In genomic region chr8:3327538-3328245, GRCm38 (mm10) we compare ENCODE assay signal across 13 mouse cellular contexts. TPM values are rescaled to one million over a fixed set of nuclear protein-coding genes. Genes with fewer than 3 reads are reported as not detected.
DNase-seq lines count a peak whose midpoint lies in the region; ATAC-seq and TF ChIP-seq lines count a peak whose summit lies in the region.
"Had no signal": no experiment of that assay in that cellular context is flagged by ENCODE, and none has a peak within 500 bp of the region (broad histone marks: within the 10 kb centered on the region; RNA-seq: fewer than 3 reads in every experiment).

No protein-coding gene starts in this region.

- H3K9me3 ChIP-seq in lung, embryonic 16.5 days (ENCODE audit: control insufficient read depth, low read length) = no peaks in the 10 kb centered on the region
- no peaks in the 10 kb centered on the region for H3K9me3 ChIP-seq in liver, postnatal 0 days (ENCODE audit: low read length)
- H3K9me3 ChIP-seq: stomach, embryonic 15.5 days had no signal

- TF ChIP-seq EP300 in liver, postnatal 0 days (IDR thresholded peaks at IDR 0.05; ENCODE audit: low read depth) = no peak

- no peaks in the 10 kb centered on the region for H3K36me3 ChIP-seq in lung, embryonic 16.5 days (ENCODE audit: control insufficient read depth, insufficient read depth, low read length)
- no peaks in the 10 kb centered on the region for H3K36me3 ChIP-seq in liver, postnatal 0 days (replicated peaks; ENCODE audit: insufficient read depth, low read length)
- H3K36me3 ChIP-seq: stomach, embryonic 15.5 days had no signal

- no peaks in the 10 kb centered on the region for H3K27me3 ChIP-seq in lung, embryonic 16.5 days (ENCODE audit: control insufficient read depth, insufficient read depth, low read depth, low read length)
- H3K27me3 ChIP-seq in liver, postnatal 0 days (ENCODE audit: insufficient read depth, low read length) = no peaks in the 10 kb centered on the region
- H3K27me3 ChIP-seq: stomach, embryonic 15.5 days had no signal

- no peak overlapping the region for H3K27ac ChIP-seq in lung, embryonic 16.5 days (ENCODE audit: low read length)
- 0 out of 2 replicates have a peak overlapping the region, but pooled peaks have one; percentile 8 for H3K27ac ChIP-seq in liver, postnatal 0 days (ENCODE audit: low read depth)
- H3K27ac ChIP-seq: macrophage; stomach, embryonic 15.5 days had no signal

- no peak for DNase-seq in lung, postnatal 10 days
- DNase-seq in adrenal gland, adult (ENCODE audit: inconsistent age in 2 of 2, low spot score in 1 of 2) = peak; percentile 61 to 83
- DNase-seq in liver, postnatal 0 days = no peak
- DNase-seq in thymus, postnatal 25 days = peak; percentile 54
- no peak for DNase-seq in testis, postnatal 10 days (ENCODE audit: low spot score)
- DNase-seq in cerebellum, adult 11-12 months = no peak
- DNase-seq: gastrocnemius, postnatal 14 days; kidney, adult 11 months had no signal

- TF ChIP-seq CTCF in liver, postnatal 0 days (IDR thresholded peaks at IDR 0.05; ENCODE audit: low read depth) = no peak

- H3K9ac ChIP-seq in lung, embryonic 16.5 days (ENCODE audit: low read length) = no peak overlapping the region
- no peak overlapping the region for H3K9ac ChIP-seq in liver, postnatal 0 days (replicated peaks)
- H3K9ac ChIP-seq: stomach, embryonic 15.5 days had no signal

- peak; percentile 72 for ATAC-seq in lung, embryonic 16.5 days (ENCODE audit: low read depth)
- ATAC-seq in liver, postnatal 0 days = peak; percentile 29; the same call in 1 of the 2 replicates

- no peak overlapping the region for H3K4me2 ChIP-seq in lung, embryonic 16.5 days (ENCODE audit: low read depth, low read length)
- no peak overlapping the region for H3K4me2 ChIP-seq in liver, postnatal 0 days (ENCODE audit: low read depth, low read length)
- H3K4me2 ChIP-seq: stomach, embryonic 15.5 days had no signal

- 54% methylated on average over 8 of the region's 8 CpGs for WGBS in lung, embryonic 16.5 days
- 30% methylated on average over 8 of the region's 8 CpGs for WGBS in liver, postnatal 0 days (ENCODE audit: insufficient replicate concordance)

- no peak overlapping the region for H3K4me3 ChIP-seq in lung, embryonic 16.5 days (ENCODE audit: low read length)
- no peak overlapping the region for H3K4me3 ChIP-seq in liver, postnatal 0 days (ENCODE audit: low read depth, low read length)
- H3K4me3 ChIP-seq: erythroblast, embryonic 14.5 days; stomach, embryonic 15.5 days had no signal

- no peaks in the 10 kb centered on the region for H3K4me1 ChIP-seq in lung, embryonic 16.5 days (replicated peaks; ENCODE audit: control insufficient read depth, insufficient read depth, low read length)
- H3K4me1 ChIP-seq in liver, postnatal 0 days (ENCODE audit: insufficient read depth) = peaks cover 6% of the 10 kb centered on the region; the same call in 1 of the 2 replicates
- H3K4me1 ChIP-seq: stomach, embryonic 15.5 days had no signal

RNA-seq across cellular contexts. Expression of gene A430078G23Rik, which starts 25.5 kb away (rescaled TPM):
- polyA plus RNA-seq in lung, embryonic 16.5 days (2015; fragmentation: Nextera tagmentation; extraction: Ambion mirVana) = 0.20 and 0.70 TPM in 2 replicates
- 1.2 and 1.7 TPM in 2 replicates for polyA plus RNA-seq in liver, postnatal 0 days (2015; fragmentation: Nextera tagmentation; extraction: Ambion mirVana)
- polyA plus RNA-seq: erythroblast, embryonic 14.5 days; neural tube, embryonic 11.5 days had no signal

RNA-seq across cellular contexts. Expression of gene Insr, which starts 48.3 kb away (rescaled TPM):
- 34.1 and 38.7 TPM in 2 replicates for polyA plus RNA-seq in lung, embryonic 16.5 days (2015; fragmentation: Nextera tagmentation; extraction: Ambion mirVana)
- 28.9 and 31.3 TPM in 2 replicates for polyA plus RNA-seq in liver, postnatal 0 days (2015; fragmentation: Nextera tagmentation; extraction: Ambion mirVana)

Comparison
In these comparisons a context has a peak if more than half of its experiments do, and no peak if none do; other contexts are left out.
1. DNase-seq: peak in adrenal gland, adult (2 of 2) and thymus, postnatal 25 days (single experiment); none in lung, postnatal 10 days (single experiment), liver, postnatal 0 days (single experiment), testis, postnatal 10 days (single experiment) and cerebellum, adult 11-12 months (single experiment).